Mouse (Mus musculus) forebrain, embryonic 13.5 days (tissue): ENCODE measurements around the gene Gpat2. TPM values are rescaled to one million over a fixed set of nuclear protein-coding genes. Genes with fewer than 3 reads are reported as not detected.

Source experiments
- ATAC-seq: fragments of 200-750 bp; cut with Nextera tagmentation; 2 replicates; pipeline ENCODE4 v1.8.0; 2017
- H3K27ac ChIP-seq: fragments of 300-500 bp; sonication (generic); 2 replicates; pipeline ENCODE4 v1.5.1; 2015; ENCODE audit warnings: inconsistent platforms, mild to moderate bottlenecking, moderate library complexity
- H3K27me3 ChIP-seq: fragments of 300-500 bp; sonication (generic); 2 replicates; pipeline ENCODE4 v1.6.1; 2015; ENCODE audit warnings: mild to moderate bottlenecking, inconsistent platforms
- H3K36me3 ChIP-seq: fragments of 300-500 bp; sonication (generic); 2 replicates; pipeline ENCODE4 v1.6.1; 2015; ENCODE audit warnings: mild to moderate bottlenecking, inconsistent platforms; ENCODE audit not compliant: poor library complexity, severe bottlenecking
- H3K4me1 ChIP-seq: fragments of 300-500 bp; sonication (generic); 2 replicates; pipeline ENCODE4 v1.6.1; 2015; ENCODE audit warnings: inconsistent platforms
- H3K4me2 ChIP-seq: fragments of 300-500 bp; sonication (generic); 2 replicates; pipeline ENCODE4 v1.6.1; 2015; ENCODE audit warnings: inconsistent platforms, mild to moderate bottlenecking, moderate library complexity
- H3K4me3 ChIP-seq: fragments of 300-500 bp; sonication (generic); 2 replicates; pipeline ENCODE4 v1.5.1; 2015; ENCODE audit warnings: mild to moderate bottlenecking, inconsistent platforms
- H3K9ac ChIP-seq: fragments of 300-500 bp; sonication (generic); 2 replicates; pipeline ENCODE4 v1.6.1; 2015; ENCODE audit warnings: mild to moderate bottlenecking, inconsistent platforms
- H3K9me3 ChIP-seq: fragments of 300-500 bp; sonication (generic); replicated peaks from 2 replicates; pipeline ENCODE4 v1.6.1; 2016; ENCODE audit warnings: inconsistent platforms
- WGBS: fragments of 180-500 bp; shearing (Covaris S2); methylation state at CpG from one replicate; pipeline ENCODE4 v1.1.7; 2015; 5-methylcytosine and 5-hydroxymethylcytosine counted together
- polyA plus RNA-seq: library from polyadenylated mRNA; unstranded; fragments of >200 nt; fragmentation: Nextera tagmentation; extraction: Ambion mirVana; gene quantifications from 2 replicates; pipeline ENCODE4 v1.2.1, GENCODE M21; 2015

Gene Gpat2
- polyA plus RNA-seq, 1 experiment from 2014 or later: 0.12 TPM

GRCm38 (mm10) chr2:127481841-127482532 lies 57.0 kb downstream of the Gpat2 start:
- Histone ChIP-seq H3K27ac (no peak overlapping the region), H3K9ac (peak overlapping the region; percentile 40; the same call in 1 of the 2 replicates), H3K27me3 (peaks cover 71% of the 10 kb centered on the region), H3K4me3 (peak overlapping the region; percentile 38), H3K4me2 (peak overlapping the region; percentile 69), H3K9me3 (no peaks in the 10 kb centered on the region), H3K4me1 (peaks cover 36% of the 10 kb centered on the region), H3K36me3 (no peaks in the 10 kb centered on the region)
- no peak for ATAC-seq
- under 1% methylated on average over 56 of the region's 59 CpGs for WGBS

DNA sequence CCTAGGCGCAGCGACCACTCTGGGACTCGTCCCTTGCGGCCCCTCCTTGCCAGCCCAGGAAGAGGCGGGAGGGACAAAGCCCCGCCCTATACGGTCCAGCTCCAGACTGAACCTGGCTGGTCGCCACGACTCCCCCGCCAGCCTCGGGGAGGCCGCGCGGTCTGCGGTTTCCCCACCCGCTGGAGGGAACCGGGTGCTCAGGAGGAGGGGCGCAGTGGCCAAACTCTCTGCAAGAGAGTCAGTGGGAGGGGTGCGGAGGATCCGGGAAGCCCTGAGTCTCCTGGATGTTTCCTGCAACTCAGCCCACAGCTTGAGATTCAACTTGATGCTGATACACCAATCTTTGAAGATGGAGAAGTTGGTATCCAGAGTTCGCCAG lies 57.5 kb downstream of the Gpat2 start:
- H3K4me2 ChIP-seq: peak overlapping the region; percentile 69
- H3K27me3 ChIP-seq: peaks cover 71% of the 10 kb centered on the region
- H3K9me3 ChIP-seq: no peaks in the 10 kb centered on the region
- peaks cover 36% of the 10 kb centered on the region for H3K4me1 ChIP-seq
- ATAC-seq: peak; percentile 64; the same call in 1 of the 2 replicates
- peak overlapping the region; percentile 38 for H3K4me3 ChIP-seq
- no peaks in the 10 kb centered on the region for H3K36me3 ChIP-seq
- no peak overlapping the region for H3K27ac ChIP-seq
- under 1% methylated on average over 21 of the region's 21 CpGs for WGBS
- H3K9ac ChIP-seq: peak overlapping the region; percentile 40; the same call in 1 of the 2 replicates

DNA sequence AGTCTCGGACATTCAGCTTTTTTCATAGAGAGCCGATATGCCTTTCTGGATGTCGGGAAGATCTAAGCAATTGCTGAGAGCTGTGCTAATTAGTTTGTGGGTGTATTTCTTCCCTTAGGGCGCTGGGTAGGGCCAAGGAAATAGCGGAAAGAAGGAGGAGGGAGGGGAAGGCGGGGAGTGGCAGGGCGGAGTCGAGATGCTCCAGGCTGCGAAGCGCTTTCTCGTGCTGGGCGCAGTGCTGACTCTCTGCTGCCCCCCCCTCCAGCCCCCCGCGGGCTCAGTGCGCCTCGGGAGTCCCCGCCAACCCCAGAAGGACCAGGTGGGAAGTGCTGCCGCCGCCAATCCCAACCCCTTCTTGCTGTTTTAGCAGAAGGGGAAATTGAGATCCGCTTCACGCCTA lies 58.0 kb downstream of the Gpat2 start:
- H3K9ac ChIP-seq: no peak overlapping the region

GRCm38 (mm10) chr2:127484476-127485170 lies 59.6 kb downstream of the Gpat2 start:
- Histone ChIP-seq H3K4me3 (peak overlapping the region; percentile 23), H3K27ac (no peak overlapping the region), H3K9ac (peak overlapping the region; percentile 30; the same call in 1 of the 2 replicates), H3K4me1 (peaks cover 36% of the 10 kb centered on the region), H3K27me3 (peaks cover 64% of the 10 kb centered on the region), H3K4me2 (peak overlapping the region; percentile 44), H3K36me3 (no peaks in the 10 kb centered on the region), H3K9me3 (no peaks in the 10 kb centered on the region)
- peak; percentile 73 for ATAC-seq
- whole genome bisulfite sequencing: 8% methylated on average over 19 of the region's 19 CpGs

More for the DNA sequence above, 58.0 kb downstream of the Gpat2 start:
- WGBS: 1% methylated on average over 19 of the region's 21 CpGs
- peak; percentile 25; the same call in 1 of the 2 replicates for ATAC-seq
- Histone ChIP-seq H3K9me3 (no peaks in the 10 kb centered on the region), H3K4me1 (peaks cover 36% of the 10 kb centered on the region), H3K4me2 (peak overlapping the region; percentile 69), H3K27me3 (peaks cover 71% of the 10 kb centered on the region), H3K4me3 (peak overlapping the region; percentile 38), H3K27ac (no peak overlapping the region), H3K36me3 (no peaks in the 10 kb centered on the region)

Other genes with a start within 250 kb of the Gpat2 start
- gene 1810024B03Rik, start 216.9 kb upstream of the Gpat2 start, polyA plus RNA-seq: 2.0 and 3.4 TPM in 2 replicates
- 55.5 and 69.8 TPM in 2 replicates for gene Snrnp200, start 216.8 kb upstream of the Gpat2 start, polyA plus RNA-seq
- gene Ciao1, start 177.4 kb upstream of the Gpat2 start, polyA plus RNA-seq: 56.2 and 61.6 TPM in 2 replicates
- 33.7 and 38.6 TPM in 2 replicates for gene Tmem127, start 177.3 kb upstream of the Gpat2 start, polyA plus RNA-seq
- 82.4 and 87.3 TPM in 2 replicates for gene Stard7, start 155.0 kb upstream of the Gpat2 start, polyA plus RNA-seq
- gene Dusp2, start 89.0 kb upstream of the Gpat2 start, polyA plus RNA-seq: 3.1 and 3.6 TPM in 2 replicates
- not detected in 2 replicates for gene Astl, start 86.6 kb upstream of the Gpat2 start, polyA plus RNA-seq
- 0.18 and 0.42 TPM in 2 replicates for gene Adra2b, start 62.0 kb upstream of the Gpat2 start, polyA plus RNA-seq
- 28.2 and 31.6 TPM in 2 replicates for gene Fahd2a, start 19.4 kb downstream of the Gpat2 start, polyA plus RNA-seq
- gene Kcnip3, start 96.9 kb downstream of the Gpat2 start, polyA plus RNA-seq: 5.2 and 6.3 TPM in 2 replicates
- gene Prom2, start 116.3 kb downstream of the Gpat2 start, polyA plus RNA-seq: not detected in 2 replicates
- gene Zfp661, start 161.9 kb downstream of the Gpat2 start, polyA plus RNA-seq: 9.4 and 9.7 TPM in 2 replicates
- gene Mrps5, start 162.0 kb downstream of the Gpat2 start, polyA plus RNA-seq: 181 and 193 TPM in 2 replicates
- 0.77 and 1.2 TPM in 2 replicates for gene Mal, start 231.5 kb downstream of the Gpat2 start, polyA plus RNA-seq